Mouse (Mus musculus) liver, postnatal 0 days (tissue): ENCODE results near the gene Synpr.

ENCODE experiments used
- CTCF ChIP-seq: sonication (generic); IDR thresholded peaks from 2 replicates; pipeline ENCODE4 v1.5.1; 2016; ENCODE audit warnings: antibody characterized with exemption, low read depth
- EP300 ChIP-seq: IDR thresholded peaks from 2 replicates; pipeline ENCODE4 v1.6.1; 2016; ENCODE audit warnings: antibody characterized with exemption, low read depth, mild to moderate bottlenecking

DNA sequence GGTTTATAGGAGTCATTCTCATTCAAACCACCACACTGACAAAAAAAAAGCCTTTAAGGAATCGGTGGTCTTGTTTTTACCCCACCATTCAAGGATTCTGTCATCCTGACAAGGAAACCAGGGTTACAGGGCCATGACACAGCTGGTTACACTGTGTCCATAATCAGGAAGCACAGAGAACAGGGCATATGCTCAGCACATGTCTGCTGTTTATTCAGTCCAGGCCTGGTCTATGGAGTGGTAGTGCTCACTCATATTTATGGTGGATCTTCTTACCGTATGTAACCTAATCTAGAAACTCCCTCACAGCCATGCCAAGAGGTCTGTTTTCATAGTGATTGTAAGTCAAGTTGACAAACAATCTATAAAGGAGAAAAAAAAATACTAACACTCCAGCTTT is 293.5 kb downstream of the Synpr start:
- no peak for TF ChIP-seq CTCF
- TF ChIP-seq EP300: no peak
